Mouse (Mus musculus) midbrain, embryonic 16.5 days (tissue): ENCODE data around the gene Klk11. TPM values are rescaled to one million over a fixed set of nuclear protein-coding genes. Genes with fewer than 3 reads are reported as not detected.

ENCODE experiments used
- ATAC-seq: fragments of 200-750 bp; cut with Nextera tagmentation; 2 replicates; pipeline ENCODE4 v1.8.0; 2017; ENCODE audit warnings: moderate TSS enrichment
- H3K27ac ChIP-seq: fragments of 300-500 bp; sonication (generic); 2 replicates; pipeline ENCODE4 v1.5.1; 2014; ENCODE audit warnings: mild to moderate bottlenecking, low read length, mixed read lengths
- H3K27me3 ChIP-seq: fragments of 300-500 bp; sonication (generic); 2 replicates; pipeline ENCODE4 v1.6.1; 2014; ENCODE audit warnings: low read depth, low read length, mixed read lengths; ENCODE audit not compliant: control insufficient read depth, insufficient read depth
- H3K36me3 ChIP-seq: fragments of 300-500 bp; sonication (generic); 2 replicates; pipeline ENCODE4 v1.6.1; 2014; ENCODE audit warnings: mild to moderate bottlenecking, low read length, moderate library complexity, mixed read lengths; ENCODE audit not compliant: control insufficient read depth, insufficient read depth
- H3K4me1 ChIP-seq: fragments of 300-500 bp; sonication (generic); 2 replicates; pipeline ENCODE4 v1.6.1; 2014; ENCODE audit warnings: mild to moderate bottlenecking, low read length, mixed read lengths; ENCODE audit not compliant: control insufficient read depth, insufficient read depth
- H3K4me2 ChIP-seq: fragments of 300-500 bp; sonication (generic); 2 replicates; pipeline ENCODE4 v1.6.1; 2014; ENCODE audit warnings: mild to moderate bottlenecking, low read length, mixed read lengths
- H3K4me3 ChIP-seq: fragments of 300-500 bp; sonication (generic); 2 replicates; pipeline ENCODE4 v1.5.1; 2014; ENCODE audit warnings: low read depth, mild to moderate bottlenecking, low read length, moderate library complexity, mixed read lengths
- H3K9ac ChIP-seq: fragments of 300-500 bp; sonication (generic); 2 replicates; pipeline ENCODE4 v1.6.1; 2014; ENCODE audit warnings: low read depth, low read length, mixed read lengths
- H3K9me3 ChIP-seq: fragments of 300-500 bp; sonication (generic); replicated peaks from 2 replicates; pipeline ENCODE4 v1.6.1; 2014; ENCODE audit warnings: mild to moderate bottlenecking, low read length, mixed read lengths; ENCODE audit not compliant: control insufficient read depth, poor library complexity, severe bottlenecking
- WGBS: fragments of 180-500 bp; shearing (Covaris S2); extraction: QIAGEN DNeasy Blood & Tissue Kit; methylation state at CpG from one replicate; pipeline ENCODE4 v1.1.7; 2014; 5-methylcytosine and 5-hydroxymethylcytosine counted together
- polyA plus RNA-seq: library from polyadenylated mRNA; unstranded; fragments of >200 nt; fragmentation: Nextera tagmentation; extraction: Ambion mirVana; gene quantifications from 2 replicates; pipeline ENCODE4 v1.2.1, GENCODE M21; 2015

Gene Klk11
- 0.21 TPM in 1 of 2 replicates, not detected in the other for polyA plus RNA-seq

DNA sequence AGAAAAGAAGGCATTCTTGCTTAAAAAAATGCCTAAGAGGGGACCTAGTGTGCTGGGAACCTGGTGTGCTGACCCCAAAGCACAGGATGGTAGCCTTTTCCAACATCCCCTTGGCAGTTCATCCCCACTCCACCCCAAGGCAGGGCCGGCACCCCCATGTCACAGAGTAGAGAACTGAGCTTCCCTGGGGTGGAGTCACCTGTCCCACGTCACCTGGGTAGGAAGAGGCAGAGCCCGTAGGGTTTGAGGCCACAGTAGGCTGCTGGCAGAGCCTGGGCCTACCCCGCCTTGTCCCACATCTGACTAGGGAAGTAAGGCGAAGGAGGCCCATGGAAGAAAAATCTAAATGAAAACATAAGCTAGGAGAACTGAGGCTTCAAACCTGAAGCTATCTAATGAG lies at the start of gene Klk11:
TSS of gene Klk11 (plus strand) at position 241 of the 400 bp plus-strand sequence.
- Histone ChIP-seq H3K9ac (no peak within 1 kb of the TSS), H3K27ac (no peak within 1 kb of the TSS), H3K27me3 (no peaks in the 10 kb centered on the region), H3K4me2 (no peak within 1 kb of the TSS), H3K4me1 (no peaks in the 10 kb centered on the region), H3K36me3 (no peaks in the 10 kb centered on the region), H3K9me3 (no peaks in the 10 kb centered on the region), H3K4me3 (no peak within 1 kb of the TSS)
- 90% methylated on average over 5 of the region's 5 CpGs for WGBS
- ATAC-seq: no peak

DNA sequence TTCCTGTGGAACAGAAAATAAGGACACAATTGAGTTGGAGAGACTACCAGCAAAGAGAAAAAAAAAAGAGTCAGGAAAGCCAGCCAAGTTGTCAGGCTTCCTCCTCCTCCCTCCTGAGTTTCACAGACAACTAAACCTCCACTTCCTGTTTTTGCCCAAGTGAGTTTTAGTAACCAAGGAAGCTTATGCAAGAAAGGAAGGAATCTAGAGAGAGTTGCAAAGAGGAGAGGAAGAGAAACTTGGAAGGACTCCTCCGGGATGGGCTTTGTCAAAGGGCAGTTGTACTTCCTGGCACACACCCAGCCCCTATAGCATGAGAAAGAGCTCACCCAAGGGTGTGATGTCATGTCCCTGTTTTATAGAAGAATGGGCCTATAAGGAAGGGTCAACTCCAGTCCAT lies 26.6 kb upstream of the Klk11 start:
- Histone ChIP-seq H3K4me3 (no peak overlapping the region), H3K36me3 (no peaks in the 10 kb centered on the region), H3K4me2 (no peak overlapping the region), H3K9me3 (no peaks in the 10 kb centered on the region), H3K27me3 (no peaks in the 10 kb centered on the region), H3K27ac (no peak overlapping the region), H3K9ac (no peak overlapping the region), H3K4me1 (no peaks in the 10 kb centered on the region)
- WGBS: 48% methylated on average over 1 of the region's 1 CpGs
- no peak for ATAC-seq

GRCm38 (mm10) chr7:43752806-43753205 lies 21.6 kb upstream of the Klk11 start:
- Histone ChIP-seq H3K9ac (no peak overlapping the region), H3K4me2 (no peak overlapping the region), H3K4me1 (no peaks in the 10 kb centered on the region), H3K4me3 (no peak overlapping the region), H3K9me3 (no peaks in the 10 kb centered on the region), H3K27ac (no peak overlapping the region), H3K36me3 (no peaks in the 10 kb centered on the region), H3K27me3 (no peaks in the 10 kb centered on the region)
- WGBS: 75% methylated on average over 2 of the region's 2 CpGs
- no peak for ATAC-seq

DNA sequence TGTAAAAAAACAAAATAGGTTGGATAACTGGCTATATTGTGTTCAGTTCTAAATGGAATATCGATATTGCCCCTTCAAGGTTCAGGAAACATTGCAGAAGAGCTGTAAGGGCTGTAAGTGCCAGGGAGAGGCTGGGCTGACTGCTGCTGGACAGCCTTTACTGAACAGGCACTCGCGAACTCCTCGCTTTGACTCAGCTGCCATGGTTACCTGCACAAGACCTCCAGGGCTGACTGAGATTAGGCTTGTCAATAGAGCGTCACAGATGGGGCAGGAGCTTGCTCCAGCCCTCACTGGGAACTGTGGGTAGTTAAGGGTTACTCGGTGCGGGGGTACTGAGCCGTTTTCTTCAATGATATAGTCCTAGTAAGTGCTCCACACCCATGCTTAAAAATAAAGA lies 7.9 kb upstream of the Klk11 start:
- no peaks in the 10 kb centered on the region for H3K27me3 ChIP-seq
- no peaks in the 10 kb centered on the region for H3K9me3 ChIP-seq
- no peak overlapping the region for H3K4me2 ChIP-seq
- H3K27ac ChIP-seq: no peak overlapping the region
- no peaks in the 10 kb centered on the region for H3K36me3 ChIP-seq
- ATAC-seq: peak; percentile 85
- no peaks in the 10 kb centered on the region for H3K4me1 ChIP-seq
- 24% methylated on average over 8 of the region's 8 CpGs for WGBS
- no peak overlapping the region for H3K4me3 ChIP-seq
- H3K9ac ChIP-seq: no peak overlapping the region

DNA sequence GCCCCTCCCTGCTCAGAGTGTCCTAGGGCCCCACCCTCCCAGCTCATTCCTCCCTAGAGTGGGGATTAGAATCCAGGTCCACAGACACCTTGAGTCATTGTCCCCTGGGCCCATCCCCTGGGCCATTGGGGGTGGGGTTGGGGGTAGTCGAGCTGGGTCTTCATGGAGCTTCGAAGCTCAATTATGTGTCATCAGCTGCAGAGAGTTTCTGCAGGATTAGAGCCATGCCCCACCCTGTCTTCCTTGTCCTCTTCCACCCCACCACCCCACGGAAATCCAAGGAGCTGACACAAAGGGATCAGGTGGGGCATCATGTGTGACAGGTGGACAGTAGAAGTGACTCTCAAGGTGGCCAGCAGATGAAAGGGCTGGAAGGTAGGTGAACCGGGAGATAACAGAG lies 5.8 kb upstream of the Klk11 start, which contains the start of gene Klk12:
TSS of gene Klk12 (plus strand) at position 301 of the 400 bp plus-strand sequence.
- H3K27ac ChIP-seq: no peak within 1 kb of the TSS
- no peaks in the 10 kb centered on the region for H3K9me3 ChIP-seq
- no peak for ATAC-seq
- 72% methylated on average over 4 of the region's 4 CpGs for WGBS
- no peak within 1 kb of the TSS for H3K4me2 ChIP-seq
- H3K36me3 ChIP-seq: no peaks in the 10 kb centered on the region
- H3K9ac ChIP-seq: no peak within 1 kb of the TSS
- H3K27me3 ChIP-seq: no peaks in the 10 kb centered on the region
- H3K4me3 ChIP-seq: no peak within 1 kb of the TSS
- no peaks in the 10 kb centered on the region for H3K4me1 ChIP-seq

GRCm38 (mm10) chr7:43769636-43770035 lies 4.8 kb upstream of the Klk11 start:
- Histone ChIP-seq H3K9ac (no peak overlapping the region), H3K9me3 (no peaks in the 10 kb centered on the region), H3K27me3 (no peaks in the 10 kb centered on the region), H3K27ac (no peak overlapping the region), H3K36me3 (no peaks in the 10 kb centered on the region), H3K4me1 (no peaks in the 10 kb centered on the region), H3K4me3 (no peak overlapping the region), H3K4me2 (no peak overlapping the region)
- 96% methylated on average over 8 of the region's 8 CpGs for WGBS
- ATAC-seq: no peak

DNA sequence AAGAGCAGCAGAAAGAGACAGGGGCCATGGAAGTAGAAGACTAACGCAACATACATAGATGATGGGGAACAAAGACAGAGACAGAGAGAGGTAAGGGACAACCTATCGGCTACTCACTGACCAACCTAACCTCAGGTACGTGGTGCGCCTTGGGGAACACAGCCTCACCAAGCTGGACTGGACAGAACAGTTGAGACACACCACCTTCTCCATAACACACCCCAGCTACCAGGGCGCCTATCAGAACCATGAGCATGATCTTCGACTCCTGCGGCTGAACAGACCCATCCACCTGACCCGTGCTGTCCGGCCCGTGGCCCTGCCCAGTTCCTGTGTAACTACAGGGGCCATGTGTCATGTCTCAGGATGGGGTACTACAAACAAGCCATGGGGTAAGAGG lies 3.7 kb upstream of the Klk11 start:
- Histone ChIP-seq H3K4me1 (no peaks in the 10 kb centered on the region), H3K4me3 (no peak overlapping the region), H3K27me3 (no peaks in the 10 kb centered on the region), H3K27ac (no peak overlapping the region), H3K36me3 (no peaks in the 10 kb centered on the region), H3K4me2 (no peak overlapping the region), H3K9me3 (no peaks in the 10 kb centered on the region), H3K9ac (no peak overlapping the region)
- 92% methylated on average over 10 of the region's 10 CpGs for WGBS
- ATAC-seq: no peak

DNA sequence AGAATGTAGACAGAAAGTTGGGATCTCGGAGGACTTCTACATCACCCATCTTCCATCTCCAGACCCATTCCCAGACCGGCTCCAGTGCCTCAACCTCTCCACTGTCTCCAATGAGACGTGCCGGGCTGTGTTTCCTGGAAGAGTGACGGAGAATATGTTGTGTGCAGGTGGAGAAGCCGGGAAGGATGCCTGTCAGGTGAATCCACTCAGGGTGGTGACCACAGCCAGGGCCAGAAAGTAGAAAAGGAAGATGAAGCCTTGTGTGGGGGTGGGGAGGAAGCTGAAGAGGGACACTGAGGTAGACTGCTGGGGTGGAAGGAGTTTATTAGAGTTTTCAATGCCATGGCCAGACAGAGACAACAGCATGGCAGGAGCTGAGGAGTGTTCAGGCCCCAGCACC lies 2.5 kb upstream of the Klk11 start:
- WGBS: 97% methylated on average over 6 of the region's 6 CpGs
- H3K36me3 ChIP-seq: no peaks in the 10 kb centered on the region
- no peak for ATAC-seq

DNA sequence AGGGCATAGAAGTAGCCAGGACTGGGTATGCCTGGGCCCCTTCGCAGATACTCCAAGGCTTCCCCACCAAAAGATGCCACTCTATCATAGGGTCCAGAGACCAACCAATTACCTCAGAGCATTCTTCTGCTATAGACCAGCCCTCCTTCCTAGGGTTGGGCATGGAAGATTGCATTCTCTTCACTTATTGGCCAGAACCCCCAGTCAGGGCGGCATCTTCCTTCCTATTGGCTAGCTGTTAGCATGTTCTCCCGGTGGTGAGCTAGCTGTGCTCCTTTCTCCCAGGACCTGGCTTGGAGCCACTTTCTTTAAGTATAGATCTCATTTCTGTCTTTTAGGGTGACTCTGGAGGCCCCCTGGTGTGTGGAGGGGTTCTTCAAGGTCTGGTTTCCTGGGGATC lies 1.5 kb upstream of the Klk11 start:
- no peak overlapping the region for H3K27ac ChIP-seq
- no peak for ATAC-seq
- H3K4me2 ChIP-seq: no peak overlapping the region
- no peaks in the 10 kb centered on the region for H3K27me3 ChIP-seq
- no peak overlapping the region for H3K9ac ChIP-seq
- H3K36me3 ChIP-seq: no peaks in the 10 kb centered on the region
- H3K4me1 ChIP-seq: no peaks in the 10 kb centered on the region
- WGBS: 78% methylated on average over 3 of the region's 3 CpGs
- no peak overlapping the region for H3K4me3 ChIP-seq
- no peaks in the 10 kb centered on the region for H3K9me3 ChIP-seq

More for the DNA sequence above, 2.5 kb upstream of the Klk11 start:
- H3K27ac ChIP-seq: no peak overlapping the region
- no peaks in the 10 kb centered on the region for H3K9me3 ChIP-seq
- no peak overlapping the region for H3K4me2 ChIP-seq
- no peaks in the 10 kb centered on the region for H3K4me1 ChIP-seq
- no peak overlapping the region for H3K4me3 ChIP-seq
- H3K9ac ChIP-seq: no peak overlapping the region
- H3K27me3 ChIP-seq: no peaks in the 10 kb centered on the region
